Mouse (Mus musculus) neural tube, embryonic 11.5 days (tissue): ENCODE measurements around the gene Ercc1. TPM values are rescaled to one million over a fixed set of nuclear protein-coding genes. Genes with fewer than 3 reads are reported as not detected.

Source experiments
- ATAC-seq: fragments of 200-750 bp; cut with Nextera tagmentation; 2 replicates; pipeline ENCODE4 v1.8.0; 2017; ENCODE audit warnings: moderate number of reproducible peaks, mild to moderate bottlenecking, moderate TSS enrichment, moderate library complexity; ENCODE audit not compliant: insufficient read depth, low FRiP score, low TSS enrichment
- DNase-seq: peaks from one replicate; pipeline ENCODE4 v3.0.0-alpha.2; 2015; ENCODE audit warnings: low spot score
- H3K27ac ChIP-seq: fragments of 300-500 bp; sonication (generic); 2 replicates; pipeline ENCODE4 v1.5.1; 2014; ENCODE audit warnings: low read depth, mild to moderate bottlenecking, low read length
- H3K27me3 ChIP-seq: fragments of 300-500 bp; sonication (generic); 2 replicates; pipeline ENCODE4 v1.6.1; 2014; ENCODE audit warnings: mild to moderate bottlenecking, low read length, mixed read lengths; ENCODE audit not compliant: control insufficient read depth, insufficient read depth
- H3K36me3 ChIP-seq: fragments of 300-500 bp; sonication (generic); 2 replicates; pipeline ENCODE4 v1.6.1; 2014; ENCODE audit warnings: mild to moderate bottlenecking, low read length, moderate library complexity, mixed read lengths; ENCODE audit not compliant: control insufficient read depth, insufficient read depth
- H3K4me1 ChIP-seq: fragments of 300-500 bp; sonication (generic); 2 replicates; pipeline ENCODE4 v1.6.1; 2014; ENCODE audit warnings: low read length, mixed read lengths; ENCODE audit not compliant: control insufficient read depth, insufficient read depth
- H3K4me2 ChIP-seq: fragments of 300-500 bp; sonication (generic); 2 replicates; pipeline ENCODE4 v1.6.1; 2014; ENCODE audit warnings: low read depth, mild to moderate bottlenecking, moderate library complexity
- H3K4me3 ChIP-seq: fragments of 300-500 bp; sonication (generic); 2 replicates; pipeline ENCODE4 v1.5.1; 2014; ENCODE audit warnings: low read depth, low read length
- H3K9ac ChIP-seq: fragments of 300-500 bp; sonication (generic); 2 replicates; pipeline ENCODE4 v1.6.1; 2014; ENCODE audit warnings: mild to moderate bottlenecking, low read length
- H3K9me3 ChIP-seq: fragments of 300-500 bp; sonication (generic); 2 replicates; pipeline ENCODE4 v1.6.1; 2016; ENCODE audit warnings: low read length; ENCODE audit not compliant: control insufficient read depth
- whole genome bisulfite sequencing: fragments of 180-500 bp; shearing (Covaris S2); extraction: QIAGEN DNeasy Blood & Tissue Kit; methylation state at CpG from one replicate; pipeline ENCODE4 v1.1.7; 2014; 5-methylcytosine and 5-hydroxymethylcytosine counted together
- polyA plus RNA-seq: library from polyadenylated mRNA; unstranded; fragments of >200 nt; fragmentation: Nextera tagmentation; extraction: Ambion mirVana; gene quantifications from 2 replicates; pipeline ENCODE4 v1.2.1, GENCODE M21; 2014

Ercc1 gene
- polyA plus RNA-seq, 1 experiment from 2014 or later: 91.8 TPM

GRCm38 (mm10) chr7:19341250-19341649 lies 3.3 kb upstream of the Ercc1 start:
- 16% methylated on average over 10 of the region's 10 CpGs for WGBS

DNA sequence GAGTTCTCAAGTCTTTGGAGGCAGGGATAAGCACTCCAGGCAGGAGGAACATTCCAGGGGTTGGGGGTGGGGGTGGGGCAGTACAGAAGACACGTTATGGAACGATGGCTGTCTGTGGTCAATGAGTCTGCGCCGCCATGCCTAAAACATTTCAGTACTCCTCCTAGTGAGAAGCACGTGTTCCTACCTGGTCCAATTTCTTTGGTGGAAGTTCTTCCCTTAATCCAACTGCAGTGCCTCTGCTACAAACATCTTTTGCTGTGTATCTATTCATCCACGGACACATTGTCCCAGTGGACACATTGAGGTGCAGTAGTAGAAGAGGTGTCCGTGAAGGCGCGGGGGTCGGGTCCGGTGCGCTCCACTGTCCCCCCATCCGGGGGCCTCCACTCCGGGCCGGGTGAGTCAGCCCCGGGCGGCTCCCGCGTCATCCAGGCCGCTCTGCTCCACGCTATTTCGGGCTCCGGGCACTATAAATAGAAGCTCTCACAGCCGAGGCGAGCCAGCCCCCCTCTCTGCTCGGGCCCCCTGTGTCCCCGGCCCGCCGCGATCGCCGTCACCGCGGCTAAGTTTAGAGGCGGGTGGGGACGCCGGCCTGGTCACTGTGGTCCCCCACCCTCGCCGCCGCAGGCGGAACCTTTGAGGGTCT lies 2.7 kb upstream of the Ercc1 start:
- peaks cover 16% of the 10 kb centered on the region for H3K4me1 ChIP-seq
- WGBS: 0% methylated on average over 41 of the region's 41 CpGs
- H3K9ac ChIP-seq: peak overlapping the region; percentile 23
- no peak for DNase-seq
- no peaks in the 10 kb centered on the region for H3K9me3 ChIP-seq
- peak overlapping the region; percentile 40 for H3K4me3 ChIP-seq
- H3K36me3 ChIP-seq: no peaks in the 10 kb centered on the region
- H3K27ac ChIP-seq: no peak overlapping the region
- 0 out of 2 replicates have a peak, but pooled peaks have one; percentile 4 for ATAC-seq
- H3K27me3 ChIP-seq: peaks cover 8% of the 10 kb centered on the region
- peak overlapping the region; percentile 72 for H3K4me2 ChIP-seq

More at GRCm38 (mm10) chr7:19341250-19341649, 3.3 kb upstream of the Ercc1 start:
- Histone ChIP-seq H3K27ac (no peak overlapping the region), H3K4me3 (no peak overlapping the region), H3K9me3 (no peaks in the 10 kb centered on the region), H3K4me1 (peaks cover 16% of the 10 kb centered on the region), H3K27me3 (peaks cover 8% of the 10 kb centered on the region), H3K4me2 (peak overlapping the region; percentile 72), H3K9ac (no peak overlapping the region), H3K36me3 (no peaks in the 10 kb centered on the region)
- no peak for ATAC-seq
- no peak for DNase-seq

GRCm38 (mm10) chr7:19342481-19343027 lies 2.0 kb upstream of the Ercc1 start:
- Histone ChIP-seq H3K27me3 (peaks cover 8% of the 10 kb centered on the region), H3K9me3 (no peaks in the 10 kb centered on the region), H3K27ac (no peak overlapping the region), H3K4me2 (peak overlapping the region; percentile 72), H3K9ac (no peak overlapping the region), H3K4me1 (peaks cover 16% of the 10 kb centered on the region), H3K36me3 (no peaks in the 10 kb centered on the region), H3K4me3 (peak overlapping the region; percentile 40)
- ATAC-seq (no peak), DNase-seq (peak; percentile 90)
- under 1% methylated on average over 27 of the region's 27 CpGs for WGBS

GRCm38 (mm10) chr7:19343210-19343808 lies 1.3 kb upstream of the Ercc1 start:
- DNase-seq: peak; percentile 82
- Histone ChIP-seq H3K9ac (no peak overlapping the region), H3K4me1 (peaks cover 16% of the 10 kb centered on the region), H3K27ac (no peak overlapping the region), H3K27me3 (peaks cover 8% of the 10 kb centered on the region), H3K4me2 (peak overlapping the region; percentile 72; the same call in 1 of the 2 replicates), H3K9me3 (no peaks in the 10 kb centered on the region), H3K36me3 (no peaks in the 10 kb centered on the region), H3K4me3 (no peak overlapping the region)
- 3% methylated on average over 11 of the region's 11 CpGs for whole genome bisulfite sequencing
- ATAC-seq: no peak

- under 1% methylated on average over 31 of the region's 31 CpGs for WGBS
- Histone ChIP-seq H3K27ac (0 out of 2 replicates have a peak overlapping the region, but pooled peaks have one; percentile 1), H3K9me3 (no peaks in the 10 kb centered on the region)
Observed at GRCm38 (mm10) chr7:19344938-19345471, 427 bp downstream of the Ercc1 start.

DNA sequence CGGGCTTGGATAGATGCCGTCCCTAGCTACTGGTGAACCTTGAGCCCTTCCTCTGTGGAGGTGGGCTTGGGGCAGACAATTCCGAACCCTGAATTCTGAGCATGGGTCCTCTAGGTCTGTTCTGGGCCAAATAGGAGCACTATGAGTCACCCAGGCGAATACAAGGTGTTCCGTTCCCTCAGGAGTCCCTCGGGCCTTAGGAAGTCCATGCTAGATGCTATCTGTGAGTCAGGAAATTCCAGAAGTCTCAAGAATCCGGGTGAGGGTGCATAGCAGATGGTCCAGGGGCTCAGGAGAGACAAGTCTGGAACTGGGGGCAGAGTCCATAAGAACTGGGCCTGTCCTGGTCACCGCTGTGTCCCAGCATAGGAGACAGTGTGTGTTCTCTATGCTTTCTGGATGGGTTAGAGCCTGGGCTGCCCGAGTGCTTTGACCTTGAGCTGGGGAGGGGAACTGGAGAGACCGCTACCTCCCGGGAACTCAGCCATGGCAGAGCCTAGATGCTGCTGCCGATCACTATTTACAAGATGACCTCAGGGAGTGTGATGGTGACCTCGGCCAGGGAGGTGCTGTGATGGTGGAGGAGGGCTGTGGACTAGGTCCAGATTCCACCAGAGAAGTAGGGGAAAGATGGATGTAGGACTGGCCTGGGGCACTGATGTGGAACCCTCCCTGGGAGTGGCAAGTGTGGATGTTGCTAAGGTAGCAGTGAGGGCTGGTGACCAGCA lies 4.8 kb downstream of the Ercc1 start:
- Histone ChIP-seq H3K9me3 (no peaks in the 10 kb centered on the region), H3K4me2 (no peak overlapping the region), H3K9ac (no peak overlapping the region), H3K27ac (no peak overlapping the region), H3K4me1 (peaks cover 8% of the 10 kb centered on the region), H3K36me3 (peaks cover 21% of the 10 kb centered on the region), H3K4me3 (no peak overlapping the region), H3K27me3 (no peaks in the 10 kb centered on the region)
- DNase-seq: no peak
- 90% methylated on average over 13 of the region's 13 CpGs for WGBS
- ATAC-seq: no peak

More at GRCm38 (mm10) chr7:19344938-19345471, 427 bp downstream of the Ercc1 start:
- peaks cover 16% of the 10 kb centered on the region for H3K4me1 ChIP-seq
- H3K4me2 ChIP-seq: peak overlapping the region; percentile 50
- DNase-seq (peak; percentile 95), ATAC-seq (peak; percentile 89)
- H3K4me3 ChIP-seq: peak overlapping the region; percentile 47
- peaks cover 8% of the 10 kb centered on the region for H3K27me3 ChIP-seq
- H3K36me3 ChIP-seq: peaks cover 6% of the 10 kb centered on the region; the same call in 1 of the 2 replicates
- peak overlapping the region; percentile 60 for H3K9ac ChIP-seq

GRCm38 (mm10) chr7:19350221-19350620 lies 5.6 kb downstream of the Ercc1 start:
- Histone ChIP-seq H3K27me3 (no peaks in the 10 kb centered on the region), H3K36me3 (peaks cover 27% of the 10 kb centered on the region), H3K4me1 (peaks cover 6% of the 10 kb centered on the region), H3K9me3 (no peaks in the 10 kb centered on the region), H3K27ac (no peak overlapping the region), H3K9ac (no peak overlapping the region), H3K4me3 (no peak overlapping the region), H3K4me2 (no peak overlapping the region)
- DNase-seq (no peak), ATAC-seq (no peak)
- 92% methylated on average over 8 of the region's 8 CpGs for WGBS

- no peak overlapping the region for H3K4me3 ChIP-seq
- H3K4me2 ChIP-seq: no peak overlapping the region
- ATAC-seq: no peak
- no peak for DNase-seq
- H3K9ac ChIP-seq: no peak overlapping the region
- H3K9me3 ChIP-seq: no peaks in the 10 kb centered on the region
- H3K36me3 ChIP-seq: peaks cover 22% of the 10 kb centered on the region
- no peaks in the 10 kb centered on the region; the same call in 1 of the 2 replicates for H3K4me1 ChIP-seq
- WGBS: 90% methylated on average over 5 of the region's 5 CpGs
- H3K27me3 ChIP-seq: no peaks in the 10 kb centered on the region
- no peak overlapping the region for H3K27ac ChIP-seq
Observed at GRCm38 (mm10) chr7:19354991-19355390, 10.4 kb downstream of the Ercc1 start.
